Mouse (Mus musculus): ENCODE data around the gene Ppm1l. TPM values are rescaled to one million over a fixed set of nuclear protein-coding genes. Genes with fewer than 3 reads are reported as not detected.

Gene Ppm1l
- polyA plus RNA-seq, 1 experiment from 2014 or later: 23.6 TPM

GRCm38 (mm10) chr3:69296270-69296669, 20.4 kb upstream of the Ppm1l start:
- ATAC-seq (ENCODE audit: low FRiP score): no peak
- H3K36me3 ChIP-seq (replicated peaks): no peaks in the 10 kb centered on the region
- 83% methylated on average over 8 of the region's 8 CpGs for WGBS

GRCm38 (mm10) chr3:69300121-69300520, 16.5 kb upstream of the Ppm1l start:
- H3K27me3 ChIP-seq: no peaks in the 10 kb centered on the region
- H3K4me1 ChIP-seq: no peaks in the 10 kb centered on the region
- H3K27ac ChIP-seq: no peak overlapping the region
- WGBS: 88% methylated on average over 1 of the region's 1 CpGs
- H3K4me2 ChIP-seq: no peak overlapping the region
- H3K36me3 ChIP-seq (replicated peaks): no peaks in the 10 kb centered on the region
- H3K4me3 ChIP-seq (replicated peaks): no peak overlapping the region
- ATAC-seq (ENCODE audit: low FRiP score): no peak
- H3K9me3 ChIP-seq: no peaks in the 10 kb centered on the region
- no peak overlapping the region for H3K9ac ChIP-seq

More at GRCm38 (mm10) chr3:69296270-69296669, 20.4 kb upstream of the Ppm1l start:
- H3K9ac ChIP-seq: no peak overlapping the region
- H3K27me3 ChIP-seq: no peaks in the 10 kb centered on the region
- no peaks in the 10 kb centered on the region for H3K9me3 ChIP-seq
- H3K4me1 ChIP-seq: no peaks in the 10 kb centered on the region
- H3K27ac ChIP-seq: no peak overlapping the region
- H3K4me2 ChIP-seq: no peak overlapping the region
- H3K4me3 ChIP-seq (replicated peaks): no peak overlapping the region

GRCm38 (mm10) chr3:69315810-69316390, 761 bp upstream of the Ppm1l start:
- 0 out of 2 replicates have a peak, but pooled peaks cover 5% of the 10 kb centered on the region for H3K27me3 ChIP-seq
- H3K9ac ChIP-seq: peak overlapping the region; percentile 77
- peak overlapping the region; percentile 66 for H3K4me3 ChIP-seq (replicated peaks)
- peak; percentile 69 for ATAC-seq (ENCODE audit: low FRiP score)
- 2% methylated on average over 18 of the region's 18 CpGs for WGBS
- peaks cover 26% of the 10 kb centered on the region for H3K4me1 ChIP-seq
- H3K4me2 ChIP-seq: peak overlapping the region; percentile 98
- no peaks in the 10 kb centered on the region for H3K36me3 ChIP-seq (replicated peaks)
- no peaks in the 10 kb centered on the region for H3K9me3 ChIP-seq
- H3K27ac ChIP-seq: peak overlapping the region; percentile 87

- Histone ChIP-seq H3K9me3 (no peaks in the 10 kb centered on the region), H3K27me3 (0 out of 2 replicates have a peak, but pooled peaks cover 5% of the 10 kb centered on the region), H3K4me2 (peak overlapping the region; percentile 98), H3K27ac (peak overlapping the region; percentile 85), H3K4me3 (replicated peaks) (peak overlapping the region; percentile 66), H3K4me1 (peaks cover 32% of the 10 kb centered on the region), H3K36me3 (replicated peaks) (no peaks in the 10 kb centered on the region), H3K9ac (peak overlapping the region; percentile 77)
- under 1% methylated on average over 73 of the region's 73 CpGs for WGBS
- peak; percentile 61 for ATAC-seq (ENCODE audit: low FRiP score)
These were observed 827 bp downstream of the Ppm1l start for GRCm38 (mm10) chr3:69317251-69318125.

- Histone ChIP-seq H3K9ac (peak overlapping the region; percentile 77), H3K27ac (no peak overlapping the region), H3K36me3 (replicated peaks) (no peaks in the 10 kb centered on the region), H3K27me3 (0 out of 2 replicates have a peak, but pooled peaks cover 5% of the 10 kb centered on the region), H3K4me3 (replicated peaks) (peak overlapping the region; percentile 66), H3K4me1 (peaks cover 32% of the 10 kb centered on the region), H3K4me2 (peak overlapping the region; percentile 98), H3K9me3 (no peaks in the 10 kb centered on the region)
- WGBS: 12% methylated on average over 25 of the region's 25 CpGs
- ATAC-seq (ENCODE audit: low FRiP score): no peak
These were observed 1.7 kb downstream of the Ppm1l start for GRCm38 (mm10) chr3:69318131-69318951.

- H3K27me3 ChIP-seq: 0 out of 2 replicates have a peak, but pooled peaks cover 5% of the 10 kb centered on the region
- ATAC-seq (ENCODE audit: low FRiP score): no peak
- H3K4me1 ChIP-seq: peaks cover 32% of the 10 kb centered on the region
- peak overlapping the region; percentile 66 for H3K4me3 ChIP-seq (replicated peaks)
- no peak overlapping the region for H3K27ac ChIP-seq
- WGBS: 91% methylated on average over 6 of the region's 6 CpGs
- peak overlapping the region; percentile 77; the same call in 1 of the 2 replicates for H3K9ac ChIP-seq
- no peaks in the 10 kb centered on the region for H3K36me3 ChIP-seq (replicated peaks)
- H3K4me2 ChIP-seq: peak overlapping the region; percentile 98
- no peaks in the 10 kb centered on the region for H3K9me3 ChIP-seq
These were observed 2.5 kb downstream of the Ppm1l start for GRCm38 (mm10) chr3:69319061-69319720.

- ATAC-seq (ENCODE audit: low FRiP score): no peak
These were observed 7.3 kb downstream of the Ppm1l start for GRCm38 (mm10) chr3:69323982-69324381.

GRCm38 (mm10) chr3:69329910-69330309, 13.2 kb downstream of the Ppm1l start:
- Histone ChIP-seq H3K9ac (no peak overlapping the region), H3K27me3 (no peaks in the 10 kb centered on the region), H3K9me3 (no peaks in the 10 kb centered on the region), H3K4me2 (no peak overlapping the region), H3K4me3 (replicated peaks) (no peak overlapping the region), H3K36me3 (replicated peaks) (no peaks in the 10 kb centered on the region; the same call in 1 of the 2 replicates), H3K4me1 (peaks cover 6% of the 10 kb centered on the region), H3K27ac (no peak overlapping the region)
- no peak for ATAC-seq (ENCODE audit: low FRiP score)
- WGBS: 79% methylated on average over 5 of the region's 5 CpGs

More at GRCm38 (mm10) chr3:69323982-69324381, 7.3 kb downstream of the Ppm1l start:
- Histone ChIP-seq H3K4me3 (replicated peaks) (no peak overlapping the region), H3K9me3 (no peaks in the 10 kb centered on the region), H3K27me3 (no peaks in the 10 kb centered on the region), H3K27ac (no peak overlapping the region), H3K4me2 (no peak overlapping the region), H3K4me1 (peaks cover 16% of the 10 kb centered on the region), H3K36me3 (replicated peaks) (no peaks in the 10 kb centered on the region; the same call in 1 of the 2 replicates), H3K9ac (no peak overlapping the region)
- 83% methylated on average over 3 of the region's 3 CpGs for WGBS

- no peak overlapping the region for H3K4me2 ChIP-seq
- peaks cover 9% of the 10 kb centered on the region for H3K4me1 ChIP-seq
- H3K27ac ChIP-seq: no peak overlapping the region
- H3K36me3 ChIP-seq (replicated peaks): no peaks in the 10 kb centered on the region
- no peaks in the 10 kb centered on the region for H3K9me3 ChIP-seq
- 59% methylated on average over 9 of the region's 9 CpGs for WGBS
- ATAC-seq (ENCODE audit: low FRiP score): no peak
- H3K9ac ChIP-seq: no peak overlapping the region
- H3K27me3 ChIP-seq: no peaks in the 10 kb centered on the region
- H3K4me3 ChIP-seq (replicated peaks): no peak overlapping the region
These were observed 17.2 kb downstream of the Ppm1l start for GRCm38 (mm10) chr3:69333819-69334218.

- no peaks in the 10 kb centered on the region for H3K9me3 ChIP-seq
- no peak for ATAC-seq (ENCODE audit: low FRiP score)
- 79% methylated on average over 1 of the region's 1 CpGs for WGBS
These were observed 23.8 kb downstream of the Ppm1l start for GRCm38 (mm10) chr3:69340486-69340885.

GRCm38 (mm10) chr3:69340971-69341370, 24.3 kb downstream of the Ppm1l start:
- no peaks in the 10 kb centered on the region for H3K9me3 ChIP-seq
- ATAC-seq (ENCODE audit: low FRiP score): no peak
- H3K9ac ChIP-seq: no peak overlapping the region

More at GRCm38 (mm10) chr3:69340486-69340885, 23.8 kb downstream of the Ppm1l start:
- Histone ChIP-seq H3K27me3 (no peaks in the 10 kb centered on the region), H3K27ac (no peak overlapping the region), H3K4me2 (no peak overlapping the region), H3K36me3 (replicated peaks) (no peaks in the 10 kb centered on the region), H3K9ac (no peak overlapping the region), H3K4me3 (replicated peaks) (no peak overlapping the region), H3K4me1 (peaks cover 6% of the 10 kb centered on the region; the same call in 1 of the 2 replicates)

More at GRCm38 (mm10) chr3:69340971-69341370, 24.3 kb downstream of the Ppm1l start:
- H3K4me2 ChIP-seq: no peak overlapping the region
- no peaks in the 10 kb centered on the region for H3K27me3 ChIP-seq
- no peaks in the 10 kb centered on the region for H3K36me3 ChIP-seq (replicated peaks)
- H3K27ac ChIP-seq: no peak overlapping the region
- no peak overlapping the region for H3K4me3 ChIP-seq (replicated peaks)
- peaks cover 6% of the 10 kb centered on the region; the same call in 1 of the 2 replicates for H3K4me1 ChIP-seq
